Mouse (Mus musculus) stomach, embryonic 15.5 days (tissue): Measurements from ENCODE around the gene Psenen. TPM values are rescaled to one million over a fixed set of nuclear protein-coding genes. Genes with fewer than 3 reads are reported as not detected.

Source experiments
- ATAC-seq: fragments of 200-750 bp; cut with Nextera tagmentation; 2 replicates; pipeline ENCODE4 v1.8.0; 2017; ENCODE audit warnings: low read depth, moderate number of reproducible peaks, moderate TSS enrichment; ENCODE audit not compliant: insufficient read depth, low FRiP score
- H3K27ac ChIP-seq: fragments of 300-500 bp; sonication (generic); 2 replicates; pipeline ENCODE4 v1.5.1; 2015; ENCODE audit warnings: mild to moderate bottlenecking, inconsistent platforms
- H3K27me3 ChIP-seq: fragments of 300-500 bp; sonication (generic); replicated peaks from 2 replicates; pipeline ENCODE4 v1.6.1; 2015; ENCODE audit warnings: inconsistent platforms
- H3K36me3 ChIP-seq: fragments of 300-500 bp; sonication (generic); 2 replicates; pipeline ENCODE4 v1.6.1; 2015; ENCODE audit warnings: inconsistent platforms
- H3K4me1 ChIP-seq: fragments of 300-500 bp; sonication (generic); 2 replicates; pipeline ENCODE4 v1.6.1; 2015; ENCODE audit warnings: inconsistent platforms
- H3K4me2 ChIP-seq: fragments of 300-500 bp; sonication (generic); 2 replicates; pipeline ENCODE4 v1.6.1; 2015; ENCODE audit warnings: mild to moderate bottlenecking, inconsistent platforms
- H3K4me3 ChIP-seq: fragments of 300-500 bp; sonication (generic); replicated peaks from 2 replicates; pipeline ENCODE4 v1.5.1; 2015; ENCODE audit warnings: inconsistent platforms
- H3K9ac ChIP-seq: fragments of 300-500 bp; sonication (generic); 2 replicates; pipeline ENCODE4 v1.6.1; 2015; ENCODE audit warnings: inconsistent platforms
- H3K9me3 ChIP-seq: fragments of 300-500 bp; sonication (generic); 2 replicates; pipeline ENCODE4 v1.6.1; 2016; ENCODE audit warnings: inconsistent platforms
- WGBS: fragments of 180-500 bp; shearing (Covaris S2); methylation state at CpG from one replicate; pipeline ENCODE4 v1.1.7; 2015; 5-methylcytosine and 5-hydroxymethylcytosine counted together
- polyA plus RNA-seq: library from polyadenylated mRNA; unstranded; fragments of >200 nt; fragmentation: Nextera tagmentation; extraction: Ambion mirVana; gene quantifications from 2 replicates; pipeline ENCODE4 v1.2.1, GENCODE M21; 2015

Psenen gene
- 135 and 138 TPM in 2 replicates for polyA plus RNA-seq

DNA sequence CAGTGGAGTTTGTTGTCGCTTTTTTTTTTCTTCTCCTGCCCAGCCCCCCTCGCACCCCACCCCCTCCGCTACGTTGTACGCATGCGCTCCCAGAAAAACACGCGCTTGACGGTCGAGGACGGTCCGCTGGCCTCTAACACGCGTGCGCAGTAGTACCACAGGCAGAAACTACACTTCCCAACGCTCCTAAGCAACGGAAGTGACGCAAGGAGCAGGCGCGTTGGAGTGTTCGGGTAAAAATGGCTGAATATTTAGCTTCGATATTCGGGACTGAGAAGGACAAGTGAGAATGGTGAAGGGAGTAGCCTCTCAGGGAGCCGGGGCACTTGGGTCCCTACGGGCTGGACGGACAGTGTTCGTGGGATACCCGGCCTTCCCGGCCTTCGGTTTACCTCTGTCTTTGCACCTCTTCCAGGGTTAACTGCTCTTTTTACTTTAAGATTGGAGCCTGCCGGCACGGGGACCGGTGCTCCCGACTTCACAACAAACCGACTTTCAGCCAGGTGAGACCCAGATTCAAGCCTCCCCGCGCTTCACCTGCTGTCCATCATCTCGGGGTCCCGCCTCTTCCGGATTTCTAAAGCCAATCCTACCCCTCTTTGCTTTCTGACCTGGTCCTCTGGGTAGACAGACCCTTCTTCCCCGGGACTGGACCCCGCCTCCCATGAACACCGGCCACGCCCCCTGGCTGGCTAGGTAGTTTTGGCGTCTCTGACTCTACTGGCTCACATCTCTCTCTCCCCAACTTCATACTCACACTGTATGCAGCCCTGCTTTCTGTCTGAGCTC lies at the start of gene Psenen, which contains the start of the genes U2af1l4 and Gm49396:
Gene Psenen (minus strand): TSS at position 511 of the 789 bp plus-strand sequence.
Gene U2af1l4 (plus strand): TSS at position 185 of the 789 bp plus-strand sequence.
Gene Gm49396 (plus strand): TSS at position 228 of the 789 bp plus-strand sequence.
- Histone ChIP-seq H3K4me3 (peak within 1 kb of the TSS; percentile 88), H3K36me3 (peaks cover 9% of the 10 kb centered on the region), H3K9me3 (no peaks in the 10 kb centered on the region), H3K27ac (peak within 1 kb of the TSS; percentile 99), H3K4me1 (peaks cover 12% of the 10 kb centered on the region; the same call in 1 of the 2 replicates), H3K27me3 (no peaks in the 10 kb centered on the region), H3K4me2 (peak within 1 kb of the TSS; percentile 70), H3K9ac (peak within 1 kb of the TSS; percentile 60)
- under 1% methylated on average over 45 of the region's 45 CpGs for WGBS
- ATAC-seq: peak; percentile 87

DNA sequence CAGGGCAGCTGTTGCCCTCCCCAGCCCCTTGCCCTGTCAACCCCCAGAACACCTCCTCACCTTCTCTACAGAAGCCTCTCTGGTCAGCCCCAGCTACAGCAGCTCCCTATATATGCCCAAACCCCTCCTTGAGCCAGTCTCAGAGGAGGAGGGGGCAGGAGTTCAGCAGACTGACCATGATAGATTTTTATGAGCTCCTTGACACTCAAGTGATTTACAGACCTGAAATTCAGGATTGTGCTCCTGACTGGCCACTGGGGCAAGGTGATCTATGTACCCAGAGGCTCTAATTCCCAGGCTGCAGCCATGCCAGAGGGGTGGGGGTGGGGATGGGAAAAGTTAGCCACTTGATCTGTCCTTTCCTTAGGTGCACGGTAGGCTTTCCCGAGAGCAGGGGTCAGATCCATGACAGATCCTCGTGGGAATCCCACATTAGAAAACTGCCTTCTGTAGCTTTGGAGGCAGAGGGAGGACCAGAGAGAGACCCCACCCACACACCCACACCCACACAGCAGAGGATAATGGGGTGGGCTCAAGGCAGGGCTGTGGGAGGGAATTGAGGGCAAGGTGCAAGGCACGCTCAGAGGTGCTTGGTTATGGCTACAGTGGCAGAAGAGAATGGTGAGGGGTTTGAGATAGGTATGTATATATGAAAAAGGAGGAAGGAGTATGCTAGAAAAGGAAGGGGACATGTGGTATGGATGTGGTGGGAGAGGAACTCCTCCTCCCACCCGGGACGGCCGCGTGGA lies 49.4 kb upstream of the Psenen start, which contains the start of gene Upk1a:
Gene Upk1a (minus strand): TSS at position 194 of the 749 bp plus-strand sequence.
- Histone ChIP-seq H3K27me3 (no peaks in the 10 kb centered on the region), H3K4me2 (no peak within 1 kb of the TSS), H3K36me3 (peaks cover 17% of the 10 kb centered on the region), H3K9ac (no peak within 1 kb of the TSS), H3K27ac (no peak within 1 kb of the TSS), H3K9me3 (no peaks in the 10 kb centered on the region), H3K4me1 (no peaks in the 10 kb centered on the region), H3K4me3 (no peak within 1 kb of the TSS)
- ATAC-seq: peak; percentile 24; the same call in 1 of the 2 replicates
- WGBS: 57% methylated on average over 8 of the region's 8 CpGs

DNA sequence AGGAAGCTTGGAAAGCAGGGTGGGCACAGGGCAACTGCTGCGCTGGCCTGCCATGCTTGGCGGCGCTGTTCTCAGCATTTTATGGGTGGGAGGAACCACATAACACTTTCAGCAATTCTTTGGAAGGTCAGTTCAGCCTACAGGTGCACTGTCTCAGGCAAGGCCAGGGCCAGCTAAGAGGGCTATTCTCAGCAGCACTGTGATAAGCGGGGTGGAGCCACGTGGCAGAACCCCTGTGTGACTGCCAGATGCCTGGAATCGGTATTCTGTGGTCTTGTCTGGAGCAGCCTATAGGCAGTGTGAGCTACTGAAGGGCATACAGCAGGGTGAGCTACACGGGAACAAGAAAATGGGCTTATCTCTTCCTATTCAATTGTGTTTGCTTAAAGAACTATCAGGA lies 46.6 kb upstream of the Psenen start:
- WGBS: 45% methylated on average over 7 of the region's 7 CpGs
- no peak overlapping the region for H3K4me3 ChIP-seq
- H3K4me2 ChIP-seq: no peak overlapping the region
- no peak overlapping the region for H3K9ac ChIP-seq
- H3K27ac ChIP-seq: no peak overlapping the region
- no peaks in the 10 kb centered on the region for H3K9me3 ChIP-seq
- H3K36me3 ChIP-seq: no peaks in the 10 kb centered on the region
- H3K27me3 ChIP-seq: no peaks in the 10 kb centered on the region
- H3K4me1 ChIP-seq: no peaks in the 10 kb centered on the region
- peak; percentile 51; the same call in 1 of the 2 replicates for ATAC-seq

DNA sequence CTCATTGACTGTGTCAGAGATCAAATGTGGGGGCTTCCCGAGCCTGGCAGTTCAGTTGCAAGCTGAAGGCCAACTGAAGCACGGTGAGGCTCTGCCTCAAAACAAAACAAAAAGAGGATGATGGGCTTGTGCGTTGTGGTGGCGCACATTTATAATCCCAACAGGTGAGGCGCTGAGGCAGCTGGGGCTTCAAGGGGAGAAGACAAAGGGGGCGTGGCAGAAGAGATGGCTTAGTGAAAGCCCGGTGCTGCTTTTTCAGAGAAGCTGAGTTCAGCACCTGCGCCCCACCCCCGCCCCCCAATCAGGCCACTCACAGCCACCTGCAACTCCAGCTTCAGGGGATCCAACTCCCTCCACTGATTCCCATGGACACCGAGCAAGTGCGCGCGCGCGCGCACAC lies 45.0 kb upstream of the Psenen start:
- no peaks in the 10 kb centered on the region for H3K36me3 ChIP-seq
- WGBS: 55% methylated on average over 14 of the region's 16 CpGs
- no peak overlapping the region for H3K4me3 ChIP-seq
- no peaks in the 10 kb centered on the region for H3K27me3 ChIP-seq
- no peak for ATAC-seq
- H3K9me3 ChIP-seq: no peaks in the 10 kb centered on the region
- no peak overlapping the region for H3K27ac ChIP-seq
- no peaks in the 10 kb centered on the region for H3K4me1 ChIP-seq
- no peak overlapping the region for H3K4me2 ChIP-seq
- H3K9ac ChIP-seq: no peak overlapping the region

DNA sequence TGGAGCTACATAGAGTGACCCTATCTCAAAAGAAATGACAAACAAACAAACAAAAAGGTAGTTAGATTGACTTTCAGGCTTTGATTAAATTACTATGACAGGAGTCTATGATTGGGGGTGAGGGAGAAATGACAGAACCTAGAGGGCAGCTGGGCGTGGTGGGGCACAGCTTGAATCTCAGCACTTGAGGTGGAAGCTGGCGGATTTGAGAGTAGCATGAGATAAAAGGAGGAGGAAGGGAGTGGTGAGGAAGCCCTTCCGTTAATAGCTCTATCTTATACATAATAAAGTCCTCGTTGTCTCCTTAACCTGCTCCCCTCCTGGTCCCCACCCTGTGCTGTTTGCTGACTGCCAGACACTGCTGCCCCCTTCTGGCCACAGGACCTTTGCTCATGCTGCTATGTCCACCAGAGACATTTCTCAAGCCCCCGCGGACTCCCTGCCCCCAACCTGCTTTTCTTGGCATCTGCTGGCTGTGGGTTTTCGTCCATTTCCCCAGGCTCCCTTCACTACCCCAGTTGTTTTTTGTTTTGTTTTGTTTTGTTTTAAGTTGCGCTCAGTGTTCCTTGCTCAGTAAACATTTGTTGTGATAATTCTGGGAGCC lies 44.4 kb upstream of the Psenen start:
- 27% methylated on average over 8 of the region's 8 CpGs for WGBS
- no peaks in the 10 kb centered on the region for H3K27me3 ChIP-seq
- 0 out of 2 replicates have a peak, but pooled peaks cover 5% of the 10 kb centered on the region for H3K4me1 ChIP-seq
- no peak overlapping the region for H3K4me2 ChIP-seq
- H3K9ac ChIP-seq: no peak overlapping the region
- no peak overlapping the region for H3K27ac ChIP-seq
- no peak overlapping the region for H3K4me3 ChIP-seq
- no peak for ATAC-seq
- H3K9me3 ChIP-seq: no peaks in the 10 kb centered on the region
- H3K36me3 ChIP-seq: no peaks in the 10 kb centered on the region

DNA sequence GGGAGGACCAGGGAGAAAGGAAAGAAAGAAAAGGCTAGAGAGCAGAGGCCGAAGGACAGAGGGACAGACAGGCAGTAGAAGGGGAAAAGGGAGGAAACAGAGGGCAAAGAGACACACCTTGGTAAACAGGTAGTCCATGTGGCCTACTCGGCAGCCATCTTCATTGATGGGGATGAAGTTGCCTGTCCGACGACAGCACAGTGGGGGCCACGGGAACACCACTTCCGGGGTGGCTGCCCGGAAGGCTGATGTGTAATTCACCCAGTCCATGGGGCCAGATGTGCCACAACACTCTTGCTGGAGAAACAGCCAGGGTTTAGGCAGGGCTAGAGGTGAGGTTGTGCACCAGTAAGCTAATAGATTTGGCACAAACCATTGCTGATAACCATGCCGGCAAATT lies 41.5 kb upstream of the Psenen start:
- Histone ChIP-seq H3K9me3 (no peaks in the 10 kb centered on the region), H3K4me2 (no peak overlapping the region), H3K4me1 (0 out of 2 replicates have a peak, but pooled peaks cover 12% of the 10 kb centered on the region), H3K9ac (no peak overlapping the region), H3K36me3 (no peaks in the 10 kb centered on the region), H3K27me3 (no peaks in the 10 kb centered on the region), H3K27ac (no peak overlapping the region), H3K4me3 (no peak overlapping the region)
- 76% methylated on average over 8 of the region's 8 CpGs for WGBS
- ATAC-seq: no peak

DNA sequence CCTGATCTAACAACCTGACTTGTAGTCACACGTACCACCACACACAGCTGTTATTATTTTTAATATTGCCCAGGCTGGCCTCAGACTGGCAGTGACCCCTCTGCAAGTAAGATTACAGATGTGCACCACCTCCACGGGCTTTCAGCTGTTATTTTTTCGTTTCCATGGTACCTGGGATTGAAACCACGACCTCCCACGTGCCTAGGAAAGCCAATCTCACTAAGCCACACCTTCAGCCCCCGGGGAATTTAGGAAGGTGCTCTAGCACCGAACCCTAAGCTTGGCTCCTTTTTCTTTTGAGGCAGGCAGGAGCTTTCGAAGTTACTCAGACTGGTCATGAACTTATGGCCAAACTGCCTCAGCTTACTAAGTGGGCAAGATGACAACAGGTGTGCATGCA lies 41.0 kb upstream of the Psenen start:
- no peak for ATAC-seq
- 50% methylated on average over 8 of the region's 8 CpGs for WGBS
- no peak overlapping the region for H3K9ac ChIP-seq

DNA sequence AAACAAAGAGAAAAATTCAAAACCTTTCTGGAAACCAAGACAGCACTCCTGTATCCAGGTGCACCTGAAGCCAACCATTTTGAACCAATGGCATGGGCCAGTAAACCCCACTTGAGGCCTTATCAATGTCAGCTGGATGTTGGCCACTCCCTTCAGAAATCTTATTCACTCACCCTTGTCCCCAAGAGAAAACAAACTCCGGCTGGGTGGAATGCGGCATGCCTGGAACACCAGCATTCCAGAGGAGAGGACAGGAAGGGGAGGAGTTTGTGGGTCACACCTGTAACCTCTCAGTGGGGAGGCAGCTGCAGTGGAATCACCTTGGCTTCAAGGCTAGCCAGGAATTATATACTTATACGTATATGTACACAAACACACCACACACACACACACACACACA lies 39.2 kb upstream of the Psenen start:
- no peak overlapping the region for H3K4me3 ChIP-seq
- H3K4me1 ChIP-seq: 0 out of 2 replicates have a peak, but pooled peaks cover 16% of the 10 kb centered on the region
- 0 out of 2 replicates have a peak overlapping the region, but pooled peaks have one; percentile 5 for H3K4me2 ChIP-seq
- ATAC-seq: peak; percentile 73
- H3K9me3 ChIP-seq: no peaks in the 10 kb centered on the region
- no peaks in the 10 kb centered on the region for H3K27me3 ChIP-seq
- peak overlapping the region; percentile 74 for H3K27ac ChIP-seq
- H3K36me3 ChIP-seq: no peaks in the 10 kb centered on the region
- WGBS: 23% methylated on average over 3 of the region's 3 CpGs
- no peak overlapping the region for H3K9ac ChIP-seq

More for the DNA sequence above, 41.0 kb upstream of the Psenen start:
- Histone ChIP-seq H3K4me3 (no peak overlapping the region), H3K9me3 (no peaks in the 10 kb centered on the region), H3K27me3 (no peaks in the 10 kb centered on the region), H3K4me2 (no peak overlapping the region), H3K4me1 (0 out of 2 replicates have a peak, but pooled peaks cover 16% of the 10 kb centered on the region), H3K27ac (no peak overlapping the region), H3K36me3 (no peaks in the 10 kb centered on the region)

DNA sequence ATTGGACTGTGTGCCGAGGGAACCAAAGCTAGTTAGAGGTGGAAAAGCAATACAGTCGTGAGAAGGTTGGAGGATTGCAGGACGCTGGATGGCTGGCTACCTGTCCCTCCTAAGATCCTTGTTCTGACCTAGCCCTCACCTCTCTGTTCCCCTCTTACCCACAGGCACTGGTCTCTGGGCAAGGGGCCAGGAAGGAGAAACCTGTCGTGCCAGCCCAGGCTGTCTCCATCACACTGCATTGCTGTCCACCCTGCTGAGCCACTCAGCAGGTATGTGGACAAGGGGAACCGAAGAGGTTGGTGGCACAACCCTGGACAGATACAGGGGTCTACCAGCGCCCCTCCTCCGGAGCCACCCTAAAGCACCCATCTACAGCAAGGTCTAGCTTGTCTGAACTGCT lies 37.2 kb upstream of the Psenen start:
- H3K27ac ChIP-seq: peak overlapping the region; percentile 83
- no peak overlapping the region for H3K9ac ChIP-seq
- H3K4me1 ChIP-seq: 0 out of 2 replicates have a peak, but pooled peaks cover 16% of the 10 kb centered on the region
- 62% methylated on average over 7 of the region's 7 CpGs for WGBS
- no peaks in the 10 kb centered on the region for H3K27me3 ChIP-seq
- H3K4me2 ChIP-seq: peak overlapping the region; percentile 33
- no peak for ATAC-seq
- no peaks in the 10 kb centered on the region for H3K36me3 ChIP-seq
- H3K9me3 ChIP-seq: no peaks in the 10 kb centered on the region
- no peak overlapping the region for H3K4me3 ChIP-seq

DNA sequence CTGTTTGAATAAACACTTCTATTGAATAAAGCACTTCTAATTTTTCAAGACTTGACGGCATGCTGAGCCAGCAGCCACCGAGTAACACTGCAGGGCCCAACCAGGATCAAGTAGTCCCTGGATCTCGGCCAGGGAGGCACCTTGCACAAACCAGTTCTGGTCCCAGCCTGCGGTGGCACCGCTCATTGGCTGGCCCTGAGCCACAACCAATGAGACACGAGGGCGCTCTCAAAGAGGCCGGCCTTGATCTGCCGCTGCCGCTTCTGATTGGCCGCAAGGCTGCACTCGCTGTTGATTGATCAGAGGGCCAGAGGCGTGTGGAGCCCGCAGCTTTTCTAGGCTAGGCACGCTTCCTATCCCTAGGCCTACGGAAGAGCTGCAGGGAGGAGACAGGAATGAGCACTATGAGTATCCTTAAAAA lies 36.5 kb upstream of the Psenen start:
- no peaks in the 10 kb centered on the region for H3K27me3 ChIP-seq
- H3K4me2 ChIP-seq: peak overlapping the region; percentile 33
- no peaks in the 10 kb centered on the region for H3K9me3 ChIP-seq
- WGBS: 1% methylated on average over 16 of the region's 16 CpGs
- no peaks in the 10 kb centered on the region for H3K36me3 ChIP-seq
- no peak overlapping the region for H3K4me3 ChIP-seq
- peak; percentile 91 for ATAC-seq
- H3K4me1 ChIP-seq: 0 out of 2 replicates have a peak, but pooled peaks cover 16% of the 10 kb centered on the region
- peak overlapping the region; percentile 83 for H3K27ac ChIP-seq
- no peak overlapping the region for H3K9ac ChIP-seq

DNA sequence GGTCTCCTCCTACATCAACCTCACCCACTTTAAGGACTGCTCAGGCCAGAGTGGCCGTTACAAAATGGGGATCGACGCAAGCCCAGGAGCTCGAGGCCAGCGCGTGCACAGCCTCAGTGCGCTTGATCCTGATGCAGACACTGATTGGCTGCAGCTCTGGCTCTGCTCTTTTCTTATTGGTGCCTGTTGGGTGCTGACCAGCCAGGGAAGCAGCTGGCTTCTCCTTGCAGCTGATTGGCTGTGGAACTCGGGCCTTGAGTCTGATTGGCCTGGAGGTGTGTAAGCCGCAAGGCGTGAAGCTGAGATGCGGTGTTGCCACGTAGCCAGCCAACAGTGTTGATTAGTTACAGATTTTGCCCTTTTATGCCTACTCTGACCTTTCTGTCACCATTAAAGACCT lies 35.4 kb upstream of the Psenen start, which contains the start of gene Zbtb32:
Gene Zbtb32 (minus strand): TSS at position 124 of the 400 bp plus-strand sequence.
- Histone ChIP-seq H3K9me3 (no peaks in the 10 kb centered on the region), H3K4me3 (no peak within 1 kb of the TSS), H3K4me2 (peak within 1 kb of the TSS; percentile 26; the same call in 1 of the 2 replicates), H3K27ac (peak within 1 kb of the TSS; percentile 67), H3K9ac (no peak within 1 kb of the TSS), H3K27me3 (no peaks in the 10 kb centered on the region), H3K4me1 (0 out of 2 replicates have a peak, but pooled peaks cover 16% of the 10 kb centered on the region), H3K36me3 (no peaks in the 10 kb centered on the region)
- WGBS: 92% methylated on average over 12 of the region's 12 CpGs
- ATAC-seq: no peak
